Mouse (Mus musculus): Measurements from ENCODE around the gene Zfp462.
A peak's percentile ranks its signal among the peaks of the same experiment; 100 is the strongest.

The Zfp462 gene

DNA sequence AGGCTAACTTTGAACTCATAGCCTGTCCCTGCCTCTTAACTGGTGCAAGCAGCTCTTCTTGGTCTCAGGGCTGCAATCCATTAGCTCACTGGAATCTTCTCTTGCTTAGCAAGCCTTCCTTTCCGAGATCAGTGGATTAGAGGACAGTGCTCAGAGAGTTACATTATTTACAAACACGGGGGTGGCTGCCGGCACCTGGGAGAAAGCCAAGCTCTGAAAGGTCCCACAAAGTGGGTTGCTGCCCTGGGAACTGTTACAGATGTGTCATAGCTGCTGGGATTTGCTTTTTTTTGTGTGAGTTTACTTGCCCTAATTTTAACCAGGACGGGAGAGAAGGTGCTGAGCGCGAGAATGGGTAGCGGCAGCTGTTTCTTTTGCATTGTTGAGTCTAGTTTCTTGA lies 102.4 kb downstream of the Zfp462 start:
- DNase-seq (ENCODE audit: low spot score in 2 of 2), result no peak

GRCm38 (mm10) chr4:55049938-55050610 lies 105.2 kb downstream of the Zfp462 start:
- DNase-seq (ENCODE audit: low spot score in 2 of 2), result peak in 1 of 2 experiments; percentile 39

DNA sequence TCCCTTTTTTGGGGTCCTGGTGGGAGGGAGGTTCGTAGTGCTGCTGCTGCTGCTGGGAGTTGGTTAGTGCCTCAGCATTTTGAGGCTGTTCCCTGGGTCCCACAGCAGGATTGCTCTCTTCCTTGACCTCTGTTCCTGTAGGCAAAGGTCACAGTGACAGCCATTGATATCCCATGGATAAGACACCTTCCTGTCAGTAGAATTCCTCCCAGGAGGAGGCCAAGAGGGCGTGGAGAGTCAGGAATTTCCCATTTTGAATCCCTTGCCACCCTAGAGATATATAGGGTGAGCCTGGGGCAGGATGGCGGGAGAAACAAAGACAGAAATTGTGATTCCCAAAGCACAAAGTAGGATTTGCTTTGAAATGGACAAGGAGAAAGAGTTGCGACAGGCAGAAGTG lies 106.5 kb downstream of the Zfp462 start:
- DNase-seq (ENCODE audit: low spot score in 2 of 2), result no peak

- DNase-seq (ENCODE audit: low spot score in 2 of 2), result no peak
Measured at GRCm38 (mm10) chr4:55052686-55053085, 107.8 kb downstream of the Zfp462 start.

- no peak for DNase-seq (ENCODE audit: low spot score in 2 of 2)
Measured at GRCm38 (mm10) chr4:55057666-55058455, 113.0 kb downstream of the Zfp462 start.

DNA sequence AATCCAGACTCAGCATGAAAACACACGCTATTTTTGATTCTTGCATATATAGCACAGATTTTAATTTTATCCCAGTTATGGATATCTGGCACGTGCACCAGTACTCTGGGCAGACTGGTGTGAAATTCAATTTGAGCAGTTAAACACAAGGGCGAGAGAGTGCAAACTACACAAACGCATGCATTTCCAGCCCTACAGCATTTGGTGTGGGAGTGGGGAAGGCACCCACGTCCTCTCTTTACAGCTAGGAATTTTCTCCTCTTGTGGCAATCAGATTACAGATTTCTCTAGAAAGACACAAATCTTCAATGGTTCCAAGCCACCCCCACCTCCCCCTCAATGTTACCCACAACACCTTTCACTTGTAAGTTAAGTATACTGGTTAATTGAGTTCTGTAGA lies 114.1 kb downstream of the Zfp462 start:
- no peak for DNase-seq (ENCODE audit: low spot score in 2 of 2)

DNA sequence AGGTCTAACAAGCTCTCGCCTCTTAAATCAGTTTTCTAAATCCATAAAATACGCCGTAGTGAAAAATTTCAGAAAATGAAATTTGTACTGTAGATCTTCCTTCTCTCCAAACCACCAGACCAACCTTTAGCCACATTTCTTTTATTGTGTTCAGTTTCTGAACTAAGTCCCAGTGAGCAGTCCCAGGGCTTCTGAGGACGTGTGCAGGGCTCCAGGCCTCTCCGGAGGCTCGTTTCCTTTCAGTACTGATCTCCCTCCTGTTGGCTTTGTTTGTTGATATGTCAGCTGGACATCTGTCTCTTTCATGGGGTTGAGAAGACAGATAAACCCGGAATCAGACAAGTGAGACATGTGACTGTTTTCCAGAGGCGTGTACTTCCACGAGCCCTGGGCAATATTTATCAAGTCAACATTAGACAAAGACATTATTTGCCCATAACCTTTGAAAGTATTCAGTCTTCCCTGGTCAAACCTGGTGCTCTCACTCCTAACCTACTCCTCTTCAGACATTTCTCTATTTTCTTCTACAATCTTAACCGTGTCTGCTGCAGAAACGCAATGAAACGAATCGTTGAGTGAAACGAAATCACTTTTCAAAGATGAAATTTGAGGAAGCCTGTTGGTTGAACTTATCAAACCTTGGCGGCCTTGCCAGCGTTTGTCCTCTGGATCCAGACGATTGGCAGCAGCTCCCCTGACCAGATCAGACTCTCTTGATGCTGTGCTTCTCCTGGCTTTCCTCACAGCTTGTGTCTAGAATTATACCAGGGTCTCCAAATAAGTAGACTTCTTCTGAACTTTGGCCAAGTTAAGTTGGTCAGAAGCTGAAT lies 121.7 kb downstream of the Zfp462 start:
- DNase-seq (ENCODE audit: low spot score in 2 of 2), result no peak

- no peak for DNase-seq (ENCODE audit: low spot score in 2 of 2)
Measured at GRCm38 (mm10) chr4:55071535-55071934, 126.7 kb downstream of the Zfp462 start.

GRCm38 (mm10) chr4:55077133-55077889 lies 132.5 kb downstream of the Zfp462 start:
- DNase-seq (ENCODE audit: low spot score in 2 of 2), result peak; percentile 59 to 76

- no peak for DNase-seq (ENCODE audit: low spot score in 2 of 2)
Measured at GRCm38 (mm10) chr4:55077902-55078716, 133.3 kb downstream of the Zfp462 start.

GRCm38 (mm10) chr4:55079056-55079455 lies 134.2 kb downstream of the Zfp462 start:
- DNase-seq (ENCODE audit: low spot score in 2 of 2), result no peak

DNA sequence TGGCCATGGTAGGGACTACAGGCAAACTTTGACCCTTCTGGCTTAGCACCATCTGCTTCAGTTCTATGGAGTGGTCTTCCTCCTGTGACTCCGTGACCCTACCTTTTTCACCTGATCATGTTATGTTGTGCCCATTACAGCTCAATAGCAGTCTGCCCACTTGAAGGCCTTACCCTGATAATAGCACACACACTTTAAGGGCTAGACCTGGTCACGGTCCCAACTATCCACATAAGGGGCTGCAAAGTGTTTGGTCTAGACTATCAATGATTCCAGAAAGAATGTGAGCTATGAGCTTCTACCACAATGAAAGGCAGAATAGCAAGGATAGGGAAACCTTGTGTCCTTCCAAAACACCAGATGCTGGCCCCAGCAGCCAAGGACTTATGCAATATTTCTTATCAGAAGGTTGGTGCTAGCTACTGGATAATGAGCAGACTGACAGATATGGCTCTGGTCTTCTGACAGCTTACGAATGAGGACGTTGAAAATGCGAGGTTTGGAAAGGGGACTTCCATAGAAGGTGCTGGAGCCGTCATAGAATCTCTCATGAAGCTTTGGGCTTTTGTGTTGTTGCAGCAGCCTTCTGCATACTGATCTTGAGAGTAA lies 139.3 kb downstream of the Zfp462 start:
- no peak for DNase-seq (ENCODE audit: low spot score in 2 of 2)

- DNase-seq (ENCODE audit: low spot score in 2 of 2), result no peak
Measured at GRCm38 (mm10) chr4:55088153-55088552, 143.3 kb downstream of the Zfp462 start.

GRCm38 (mm10) chr4:55088922-55089321 lies 144.1 kb downstream of the Zfp462 start:
- DNase-seq (ENCODE audit: low spot score in 2 of 2), result no peak

GRCm38 (mm10) chr4:55097157-55097556 lies 152.3 kb downstream of the Zfp462 start:
- no peak for DNase-seq (ENCODE audit: low spot score in 2 of 2)

DNA sequence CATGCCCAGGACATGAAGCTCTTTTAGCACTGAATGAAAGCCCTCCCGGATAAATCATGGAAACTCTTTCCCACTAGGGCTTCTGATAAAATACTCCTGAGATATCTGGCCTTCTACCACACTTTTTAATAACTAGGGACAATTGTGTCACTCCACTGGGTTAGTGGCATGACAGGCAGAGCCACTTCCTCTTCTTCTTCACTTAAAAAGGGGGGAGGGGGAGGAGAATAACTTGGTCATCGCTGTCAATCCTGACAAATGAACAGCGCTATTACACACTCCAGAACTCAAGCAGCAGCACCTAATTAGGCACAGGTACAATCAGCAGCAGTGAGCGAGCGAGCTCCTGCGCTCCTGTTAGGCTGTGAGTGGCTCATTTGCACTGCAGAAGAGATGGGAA lies 153.5 kb downstream of the Zfp462 start:
- no peak for DNase-seq (ENCODE audit: low spot score in 2 of 2)

DNA sequence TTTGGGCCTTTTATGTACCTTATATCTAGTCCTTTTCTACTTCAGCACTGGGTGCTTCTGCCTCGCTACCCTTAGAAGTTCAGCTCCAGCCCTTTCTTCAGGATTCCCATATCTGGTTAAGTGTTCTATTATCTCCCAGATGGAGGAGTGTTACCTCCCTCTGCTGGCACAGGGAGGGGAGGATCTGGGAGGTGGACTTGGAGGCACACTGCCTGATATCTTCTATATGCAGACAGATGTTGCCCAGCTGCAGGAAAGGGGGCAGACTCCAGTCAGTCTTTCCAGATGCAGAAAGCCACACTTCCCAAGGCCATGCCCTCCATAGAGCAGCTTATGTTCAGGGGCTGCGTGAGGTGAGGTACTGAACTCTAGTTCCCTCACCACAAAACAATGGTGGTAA lies 156.0 kb downstream of the Zfp462 start:
- no peak for DNase-seq (ENCODE audit: low spot score in 2 of 2)

DNA sequence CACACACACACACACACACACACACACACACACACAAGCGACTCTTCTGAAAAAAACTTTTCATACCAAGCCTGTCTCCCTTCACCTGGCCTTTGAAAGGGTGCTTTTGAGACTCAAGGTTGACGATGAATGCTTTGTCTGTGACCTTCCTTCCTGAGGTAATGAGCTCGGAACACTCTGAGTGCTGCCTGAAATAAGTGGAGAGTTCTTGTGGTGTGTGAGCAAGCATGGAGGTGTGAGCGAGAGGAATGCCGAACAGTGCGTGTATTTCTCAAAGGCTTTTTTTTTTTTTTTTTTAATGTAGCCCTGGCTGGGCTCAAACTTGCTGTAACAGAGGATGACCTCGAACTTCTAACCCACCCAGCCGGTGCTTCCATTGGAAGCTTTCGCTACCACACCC lies 156.8 kb downstream of the Zfp462 start:
- DNase-seq (ENCODE audit: low spot score in 2 of 2), result no peak

DNA sequence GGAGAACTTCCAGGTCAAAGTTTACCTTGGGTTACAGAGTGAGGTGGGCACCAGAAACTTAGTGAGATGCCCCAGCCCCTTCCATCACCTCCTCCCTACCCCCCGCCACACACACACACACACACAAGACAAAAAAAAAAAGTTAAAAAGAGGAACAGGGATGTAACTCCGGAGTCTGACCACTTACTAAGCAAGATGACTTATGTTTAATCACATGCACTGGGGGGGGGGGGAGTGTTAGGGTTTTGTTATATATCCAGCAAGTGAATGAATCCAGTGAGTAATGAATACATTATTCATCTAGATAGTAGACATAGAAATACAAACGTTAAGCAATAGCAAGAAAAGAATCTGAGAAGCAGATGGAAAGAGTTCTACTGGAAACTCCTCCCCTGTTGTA lies 157.5 kb downstream of the Zfp462 start:
- DNase-seq (ENCODE audit: low spot score in 2 of 2), result no peak

DNA sequence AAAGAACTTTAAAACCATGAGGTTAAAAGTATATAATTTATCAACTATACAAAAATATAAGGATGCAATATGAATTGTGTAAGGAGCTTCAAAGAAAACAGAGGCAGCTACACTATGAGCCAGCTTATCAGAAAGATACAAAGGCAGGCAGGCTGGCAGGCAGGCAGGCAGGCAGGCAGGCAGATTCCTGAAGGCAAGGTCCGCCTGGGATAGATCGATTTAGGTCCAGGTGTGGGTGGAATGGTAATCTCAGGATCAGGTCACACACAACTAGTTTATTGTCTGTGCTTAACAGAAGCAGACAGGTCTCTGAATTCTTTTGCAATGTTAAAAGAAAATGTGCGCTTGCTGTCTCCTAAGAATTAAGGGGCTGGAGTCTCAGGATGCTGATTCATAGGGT lies 158.7 kb downstream of the Zfp462 start:
- DNase-seq (ENCODE audit: low spot score in 2 of 2), result no peak
